Mouse (Mus musculus): ENCODE results near the gene Cep68.
"Not testable (repeated sequence)": the region's sequence is repeated elsewhere in the genome, so short reads cannot be mapped to it uniquely, and the experiment has no call there.

Cep68 gene

GRCm38 (mm10) chr11:20242366-20243056 is 6.7 kb downstream of the Cep68 start:
- DNase-seq (ENCODE audit: low read depth, low spot score): peak; percentile 58

GRCm38 (mm10) chr11:20241311-20241710 is 7.9 kb downstream of the Cep68 start:
- no peak for DNase-seq (ENCODE audit: low read depth, low spot score)

- DNase-seq (ENCODE audit: low read depth, low spot score): no peak
These were observed 8.9 kb downstream of the Cep68 start for GRCm38 (mm10) chr11:20240331-20240730.

GRCm38 (mm10) chr11:20239279-20239861 is 9.9 kb downstream of the Cep68 start:
- DNase-seq (ENCODE audit: low read depth, low spot score): no peak

- DNase-seq (ENCODE audit: low read depth, low spot score): no peak
These were observed 11.3 kb downstream of the Cep68 start for GRCm38 (mm10) chr11:20237976-20238375.

- no peak for DNase-seq (ENCODE audit: low read depth, low spot score)
These were observed 12.2 kb downstream of the Cep68 start for GRCm38 (mm10) chr11:20237018-20237417.

GRCm38 (mm10) chr11:20234233-20234632 is 15.0 kb downstream of the Cep68 start:
- peak; percentile 91 for DNase-seq (ENCODE audit: low read depth, low spot score)

GRCm38 (mm10) chr11:20232016-20232755 is 17.0 kb downstream of the Cep68 start:
- peak; percentile 74 for DNase-seq (ENCODE audit: low read depth, low spot score)

- DNase-seq (ENCODE audit: low read depth, low spot score): peak; percentile 100
These were observed 17.9 kb downstream of the Cep68 start for GRCm38 (mm10) chr11:20231128-20231878.

GRCm38 (mm10) chr11:20230286-20230685 is 18.9 kb downstream of the Cep68 start:
- peak; percentile 69 for DNase-seq (ENCODE audit: low read depth, low spot score)

- DNase-seq (ENCODE audit: low read depth, low spot score): peak; percentile 50
These were observed 19.9 kb downstream of the Cep68 start for GRCm38 (mm10) chr11:20229311-20229710.

GRCm38 (mm10) chr11:20228666-20229065 is 20.6 kb downstream of the Cep68 start:
- DNase-seq (ENCODE audit: low read depth, low spot score): peak; percentile 68

- peak; percentile 59 for DNase-seq (ENCODE audit: low read depth, low spot score)
These were observed 23.3 kb downstream of the Cep68 start for GRCm38 (mm10) chr11:20225938-20226337.

GRCm38 (mm10) chr11:20224196-20224595 is 25.0 kb downstream of the Cep68 start:
- peak; percentile 65 for DNase-seq (ENCODE audit: low read depth, low spot score)

- not testable (repeated sequence) for DNase-seq (ENCODE audit: low read depth, low spot score)
These were observed 27.6 kb downstream of the Cep68 start for GRCm38 (mm10) chr11:20221671-20222070.

- no peak for DNase-seq (ENCODE audit: low read depth, low spot score)
These were observed 32.0 kb downstream of the Cep68 start for GRCm38 (mm10) chr11:20217227-20217626.

- DNase-seq (ENCODE audit: low read depth, low spot score): peak; percentile 65
These were observed 32.8 kb downstream of the Cep68 start for GRCm38 (mm10) chr11:20216415-20216814.

- peak; percentile 76 for DNase-seq (ENCODE audit: low read depth, low spot score)
These were observed 34.5 kb downstream of the Cep68 start for GRCm38 (mm10) chr11:20214779-20215178.

- no peak for DNase-seq (ENCODE audit: low read depth, low spot score)
These were observed 37.4 kb downstream of the Cep68 start for GRCm38 (mm10) chr11:20211838-20212237.

- DNase-seq (ENCODE audit: low read depth, low spot score): no peak
These were observed 41.6 kb downstream of the Cep68 start for GRCm38 (mm10) chr11:20207589-20207988.

GRCm38 (mm10) chr11:20206626-20207223 is 42.5 kb downstream of the Cep68 start:
- no peak for DNase-seq (ENCODE audit: low read depth, low spot score)
